Mouse (Mus musculus) Muller cell, postnatal 12 days (primary cell): ENCODE data around the gene Cwf19l1.
A peak's percentile ranks its signal among the peaks of the same experiment; 100 is the strongest.

Source experiments
- DNase-seq: peaks from one replicate; pipeline ENCODE4 v3.0.0-alpha.2; 2015; ENCODE audit errors: inconsistent ontology term

Cwf19l1 gene

GRCm38 (mm10) chr19:44063773-44064172, 71.9 kb downstream of the Cwf19l1 start:
- no peak for DNase-seq

- DNase-seq, result peak; percentile 17
These were observed 75.5 kb downstream of the Cwf19l1 start for GRCm38 (mm10) chr19:44060226-44060625.
